Mouse (Mus musculus) adrenal gland, postnatal 10 days (tissue): ENCODE results near the gene Zfp979. TPM values are rescaled to one million over a fixed set of nuclear protein-coding genes. Genes with fewer than 3 reads are reported as not detected.
"Not testable (repeated sequence)": the region's sequence is repeated elsewhere in the genome, so short reads cannot be mapped to it uniquely, and the experiment has no call there.

ENCODE experiments used
- DNase-seq: peaks from one replicate; pipeline ENCODE4 v3.0.0; 2021; ENCODE audit warnings: mixed read lengths
- long read RNA-seq, 2 experiments: library from polyadenylated mRNA; stranded (forward); transcript quantifications; one replicate each; pipeline ENCODE4 v2.0.0; 2021
- total RNA-seq, 2 experiments: library from RNA; stranded (reverse); gene quantifications; 2 replicates each; pipeline ENCODE4 v1.2.3; 2021

Gene Zfp979
- total RNA-seq: 1 to 10 TPM; 3.5 to 4.8 TPM
- long read RNA-seq, experiment 1, partial matches to known transcripts: 4 of 5 reads
- long read RNA-seq, experiment 1, other reads (novel, unspliced or antisense): 1 of 5 reads
- long read RNA-seq, experiment 2, partial matches to known transcripts: 3 of 5 reads
- long read RNA-seq, experiment 2, other reads (novel, unspliced or antisense): 1 of 5 reads

DNA sequence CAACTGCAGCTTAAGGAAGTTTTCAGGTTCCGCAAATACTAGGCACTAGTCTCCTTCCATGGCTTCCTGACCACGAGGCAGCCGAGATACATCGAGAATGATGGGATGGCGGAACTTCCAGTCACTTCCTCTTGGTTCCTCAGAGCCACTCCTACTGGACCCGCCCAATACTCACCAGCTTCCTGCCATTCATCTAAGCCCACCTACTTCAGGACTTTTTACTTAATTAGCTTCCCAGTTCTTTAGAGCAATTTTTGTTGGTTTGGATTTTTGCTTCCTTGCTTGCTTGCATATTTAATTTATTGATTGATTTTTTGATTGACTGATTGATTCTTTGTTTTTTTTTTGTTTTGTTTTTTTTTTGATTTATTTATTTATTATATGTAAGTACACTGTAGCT is at the start of gene Zfp979:
Gene Zfp979 (minus strand): TSS at position 101 of the 400 bp plus-strand sequence.
- DNase-seq: not testable (repeated sequence)

DNA sequence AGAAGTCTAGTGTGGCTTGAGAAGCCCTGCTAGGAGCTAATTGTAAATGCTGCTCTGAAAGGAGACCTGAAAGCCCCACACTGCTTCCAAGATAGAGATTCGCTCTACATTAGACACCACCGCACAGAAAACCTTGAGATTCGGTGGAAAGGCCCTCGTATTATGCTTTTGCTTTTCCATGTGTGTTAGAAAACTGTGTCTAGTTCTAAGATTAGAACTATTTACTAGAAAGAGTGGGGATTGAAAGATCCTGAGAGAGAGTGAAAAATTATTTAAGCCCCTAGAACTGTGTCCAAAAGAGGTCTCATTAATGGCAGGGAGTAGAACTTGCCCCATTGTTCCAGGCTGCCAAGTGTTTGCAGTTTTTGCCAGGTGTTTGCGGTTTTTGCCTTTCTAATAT is 12.9 kb upstream of the Zfp979 start:
- not testable (repeated sequence) for DNase-seq

- not testable (repeated sequence) for DNase-seq
These were observed 5.1 kb upstream of the Zfp979 start for GRCm38 (mm10) chr4:147647407-147647806.

DNA sequence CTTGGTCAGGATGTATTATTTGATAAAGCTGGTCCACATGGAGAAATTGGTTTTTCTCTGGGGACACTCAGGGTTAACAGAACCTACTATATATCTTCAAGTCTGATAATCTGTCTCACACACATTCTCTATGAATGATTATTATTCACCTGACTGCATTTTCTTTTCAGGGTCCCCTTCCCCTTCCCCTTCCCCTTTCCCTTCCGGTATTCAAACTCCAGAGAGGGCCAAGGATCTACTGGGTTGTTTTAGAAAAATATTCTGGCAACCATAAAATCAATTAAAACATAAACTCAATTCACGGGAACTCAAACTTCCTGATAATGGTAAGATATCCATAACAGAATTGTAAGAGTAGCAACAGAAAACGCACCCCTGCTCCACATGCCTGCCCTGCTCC is 381 bp downstream of the Zfp979 start:
- not testable (repeated sequence) for DNase-seq

DNA sequence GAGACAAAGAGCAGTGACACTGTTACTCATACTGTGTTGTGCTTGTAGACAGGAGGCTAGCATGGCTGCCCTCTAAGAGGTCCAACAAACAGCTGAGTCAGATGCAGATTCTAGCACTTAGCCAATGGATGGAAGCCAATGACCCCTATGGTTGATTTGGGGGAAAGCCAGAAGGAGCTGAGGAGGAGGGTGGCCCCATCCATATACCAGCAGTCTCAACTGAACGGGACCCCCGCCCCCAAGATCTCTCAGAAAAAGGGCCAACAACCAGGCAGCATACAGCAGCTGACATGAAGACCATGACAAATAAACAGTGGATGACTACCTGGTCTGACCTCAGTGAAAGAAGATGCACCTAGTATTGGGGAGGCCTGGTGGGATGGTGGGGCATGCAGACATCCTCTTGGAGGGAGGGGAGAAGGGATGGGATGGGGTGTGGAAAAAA is 8.5 kb downstream of the Zfp979 start:
- not testable (repeated sequence) for DNase-seq

- DNase-seq: not testable (repeated sequence)
These were observed 35.8 kb downstream of the Zfp979 start for GRCm38 (mm10) chr4:147606511-147606910.

- no peak for DNase-seq
These were observed 36.8 kb downstream of the Zfp979 start for GRCm38 (mm10) chr4:147605521-147605920.

- no peak for DNase-seq
These were observed 38.5 kb downstream of the Zfp979 start for GRCm38 (mm10) chr4:147603806-147604205.

DNA sequence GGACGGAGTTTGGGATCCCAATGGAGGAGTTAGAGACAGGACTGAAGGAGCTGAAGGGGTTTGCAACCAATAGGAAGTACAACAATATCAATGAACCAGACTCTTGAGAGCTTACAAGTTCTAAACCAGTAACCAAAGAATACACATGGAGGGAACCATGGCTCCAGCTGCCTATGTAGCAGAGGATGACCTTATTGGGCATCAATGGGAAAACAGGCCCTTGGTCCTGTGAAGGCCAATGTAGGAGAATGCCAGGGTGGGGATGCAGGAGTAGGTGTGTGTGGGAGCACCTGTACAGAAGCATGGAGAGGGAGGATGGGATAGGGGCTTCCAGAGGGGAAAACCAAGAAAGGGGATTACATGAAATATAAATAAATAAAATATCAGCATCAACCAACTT is 40.4 kb downstream of the Zfp979 start:
- no peak for DNase-seq

DNA sequence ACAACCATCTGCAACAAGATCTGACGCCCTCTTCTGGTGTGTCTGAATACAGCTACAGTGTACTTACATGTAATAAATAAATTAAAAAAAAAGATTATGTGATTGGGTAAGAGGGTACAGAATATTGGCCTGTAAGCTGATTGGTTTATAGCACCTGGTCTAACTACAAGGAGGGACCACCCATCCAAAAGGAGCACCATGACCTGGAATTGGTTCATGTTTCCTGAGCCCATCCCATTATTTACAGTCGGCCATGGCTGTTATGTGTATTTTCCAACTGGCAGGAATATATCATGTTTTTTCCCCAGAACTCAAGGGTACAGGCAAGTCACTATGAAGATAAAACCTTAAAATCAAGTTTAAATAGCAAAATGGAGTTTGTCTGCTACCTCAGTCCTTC is 43.5 kb downstream of the Zfp979 start:
- no peak for DNase-seq

DNA sequence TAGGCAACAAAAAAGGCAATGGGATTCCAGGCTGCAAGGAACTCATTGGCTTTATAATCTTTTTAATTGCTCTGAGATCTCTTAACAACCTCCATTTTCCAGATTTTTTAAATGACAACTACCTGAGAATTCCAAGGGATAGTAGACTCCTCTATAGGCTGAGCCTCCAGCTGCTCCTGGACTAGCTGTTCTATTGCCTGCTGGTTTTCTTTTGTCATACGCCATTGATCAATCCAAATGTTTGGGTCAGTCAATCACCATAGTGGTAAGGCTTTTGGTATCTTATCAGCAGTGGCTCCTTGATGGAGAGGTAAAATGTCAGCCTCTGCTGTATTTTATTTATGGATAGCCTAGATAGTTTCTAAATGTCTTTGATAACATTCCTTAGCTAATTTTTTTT is 44.6 kb downstream of the Zfp979 start:
- no peak for DNase-seq

- not testable (repeated sequence) for DNase-seq
These were observed 47.7 kb downstream of the Zfp979 start for GRCm38 (mm10) chr4:147594630-147595029.

DNA sequence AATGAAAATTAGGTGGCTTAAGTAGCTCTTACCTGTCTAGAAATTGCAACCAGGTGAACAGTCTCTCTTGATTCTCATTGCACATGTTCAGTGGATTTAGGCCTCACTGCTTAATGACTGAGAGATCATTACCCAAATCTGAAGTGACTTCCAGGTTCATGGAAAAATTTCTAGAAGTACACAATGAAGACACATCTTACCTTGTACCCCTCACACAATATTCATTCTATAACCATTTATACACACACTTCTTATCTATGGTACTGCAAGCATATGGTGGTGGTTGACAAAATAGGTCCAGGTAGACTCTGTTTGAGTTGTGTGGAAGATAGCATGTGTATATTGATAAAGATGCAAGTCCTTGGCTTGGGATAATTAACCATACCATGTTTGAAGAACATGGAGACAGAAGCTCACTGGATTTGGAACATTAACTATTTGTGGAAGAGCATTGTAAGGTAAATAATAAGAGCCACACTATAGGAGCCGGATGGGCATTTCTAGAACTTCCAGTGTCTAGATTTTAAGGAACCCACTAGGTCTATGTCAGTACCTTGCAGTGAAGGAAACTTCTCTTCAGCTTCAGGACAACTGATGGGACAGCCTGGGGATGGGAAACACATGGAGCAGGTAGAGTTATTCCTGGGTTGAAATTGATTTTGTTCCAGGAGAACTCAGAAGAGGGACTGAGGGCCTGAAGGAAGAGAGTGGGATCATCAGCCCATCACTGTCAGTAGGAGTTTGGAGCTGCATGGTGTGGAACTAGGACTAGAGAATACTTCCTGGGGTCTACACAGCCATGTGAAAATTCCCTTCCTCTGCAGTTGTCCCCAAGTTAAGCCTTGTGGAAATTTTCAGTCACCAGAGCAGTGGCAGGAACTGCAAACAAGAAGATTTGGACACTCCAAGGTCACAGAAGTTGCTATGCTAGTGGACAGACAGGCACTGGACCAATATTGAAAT is 55.5 kb downstream of the Zfp979 start:
- no peak for DNase-seq

GRCm38 (mm10) chr4:147579371-147579770 is 62.9 kb downstream of the Zfp979 start:
- DNase-seq: not testable (repeated sequence)

GRCm38 (mm10) chr4:147571156-147571555 is 71.2 kb downstream of the Zfp979 start:
- not testable (repeated sequence) for DNase-seq

- DNase-seq: no peak
These were observed 76.7 kb downstream of the Zfp979 start for GRCm38 (mm10) chr4:147565426-147566220.

Other genes starting within 250 kb of the Zfp979 start
- 10 to 100 TPM in 1 of 2 experiments, 1 to 10 TPM in 1; 9.0 to 13.4 TPM for gene Zfp982, start 150.1 kb downstream of the Zfp979 start, total RNA-seq
- gene Gm16503, start 102.3 kb downstream of the Zfp979 start, total RNA-seq: 1 to 10 TPM in 1 of 2 experiments, under 1 TPM in 1; 0.24 to 1.4 TPM
- gene Zfp985, start 89.2 kb downstream of the Zfp979 start, total RNA-seq: under 1 TPM; 0.24 to 0.55 TPM
- under 1 TPM; 0.12 to 0.27 TPM for gene Zfp534, start 60.0 kb upstream of the Zfp979 start, total RNA-seq
- 1 to 10 TPM; 4.5 to 6.2 TPM for gene Zfp984, start 167.3 kb upstream of the Zfp979 start, total RNA-seq
- 10 to 100 TPM; 16.4 to 21.2 TPM for gene Zfp933, start 205.9 kb upstream of the Zfp979 start, total RNA-seq
- 10 to 100 TPM; 18.5 to 29.4 TPM for gene Miip, start 226.3 kb upstream of the Zfp979 start, total RNA-seq
- gene Fv1, start 226.5 kb upstream of the Zfp979 start, total RNA-seq: 1 to 10 TPM; 7.2 to 9.7 TPM